ENCODE assay signal across 13 mouse cellular contexts in the genomic region with DNA sequence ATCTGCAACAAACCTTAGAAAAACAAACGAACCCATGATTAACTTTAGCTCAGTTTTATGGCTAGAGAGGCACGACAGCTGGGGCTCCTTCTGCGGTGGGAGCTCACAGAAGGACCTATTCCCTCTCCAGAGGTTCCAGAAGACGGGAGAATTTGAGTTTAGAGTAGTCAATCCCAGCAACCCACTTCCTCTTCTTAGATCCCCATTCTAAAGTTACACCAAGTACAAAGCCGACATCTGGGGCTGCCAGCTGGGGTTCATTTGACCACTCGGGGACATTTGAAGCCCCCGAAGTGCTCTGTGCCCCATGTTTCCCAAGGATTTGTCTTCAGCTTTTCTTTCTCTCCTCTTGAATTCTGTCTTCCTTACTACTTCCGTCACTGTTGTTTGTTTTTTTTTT. TPM values are rescaled to one million over a fixed set of nuclear protein-coding genes. Genes with fewer than 3 reads are reported as not detected.
DNase-seq lines count a peak whose midpoint lies in the region; ATAC-seq and TF ChIP-seq lines count a peak whose summit lies in the region.
"Had no signal": no experiment of that assay in that cellular context is flagged by ENCODE, and none has a peak within 500 bp of the region (broad histone marks: within the 10 kb centered on the region; RNA-seq: fewer than 3 reads in every experiment).

No protein-coding gene starts in this region.

- H3K27ac ChIP-seq in kidney, postnatal 0 days, result no peak overlapping the region
- no peak overlapping the region for H3K27ac ChIP-seq in stomach, embryonic 15.5 days
- no peak overlapping the region for H3K27ac ChIP-seq in stomach, postnatal 0 days (replicated peaks)
- H3K27ac ChIP-seq in limb, embryonic 10.5 days, result no peak overlapping the region
- H3K27ac ChIP-seq in heart, adult 2 months, result no peak overlapping the region
- H3K27ac ChIP-seq in neural tube, embryonic 15.5 days (replicated peaks), result no peak overlapping the region
- H3K27ac ChIP-seq: limb, embryonic 15.5 days had no signal

- no peak overlapping the region for H3K9ac ChIP-seq in kidney, postnatal 0 days (ENCODE audit: low read depth, low read length)
- H3K9ac ChIP-seq in stomach, embryonic 15.5 days, result no peak overlapping the region
- H3K9ac ChIP-seq in stomach, postnatal 0 days (ENCODE audit: low read length), result no peak overlapping the region
- H3K9ac ChIP-seq in heart, adult 2 months (ENCODE audit: low read depth, low read length), result no peak overlapping the region
- no peak overlapping the region for H3K9ac ChIP-seq in neural tube, embryonic 15.5 days (replicated peaks)
- H3K9ac ChIP-seq: limb, embryonic 15.5 days had no signal

- no peak for TF ChIP-seq EP300 in stomach, postnatal 0 days (optimal IDR thresholded peaks at IDR 0.05)
- no peak for TF ChIP-seq EP300 in heart, adult 2 months (IDR thresholded peaks at IDR 0.05; ENCODE audit: insufficient read depth, low read depth, low read length)

- 26% methylated on average over 8 of the region's 8 CpGs for WGBS in kidney, postnatal 0 days
- WGBS in stomach, embryonic 15.5 days, result 52% methylated on average over 8 of the region's 8 CpGs
- 62% methylated on average over 8 of the region's 8 CpGs for WGBS in stomach, postnatal 0 days
- WGBS in limb, embryonic 10.5 days, result 42% methylated on average over 8 of the region's 8 CpGs
- WGBS in heart, adult 2 months, result 69% methylated on average over 8 of the region's 8 CpGs
- 76% methylated on average over 8 of the region's 8 CpGs for WGBS in neural tube, embryonic 15.5 days

- no peak for TF ChIP-seq POLR2A in heart, adult 2 months (IDR thresholded peaks at IDR 0.05; ENCODE audit: insufficient read depth, low read depth, low read length)

- no peak for TF ChIP-seq CTCF in kidney, postnatal 0 days (IDR thresholded peaks at IDR 0.05; ENCODE audit: low read depth)
- no peak for TF ChIP-seq CTCF in stomach, postnatal 0 days (IDR thresholded peaks at IDR 0.05; ENCODE audit: low read depth)
- no peak for TF ChIP-seq CTCF in heart, adult 2 months (IDR thresholded peaks at IDR 0.05)

- intact Hi-C loops in heart, adult 2 months (cut with DNase I), result no loop called here

- no peak for ATAC-seq in kidney, postnatal 0 days (replicated peaks; ENCODE audit: low FRiP score, low read depth)
- no peak for ATAC-seq in stomach, embryonic 15.5 days (ENCODE audit: insufficient read depth, low FRiP score, low read depth)
- ATAC-seq in stomach, postnatal 0 days (ENCODE audit: low FRiP score, low TSS enrichment), result no peak
- no peak for ATAC-seq in neural tube, embryonic 15.5 days (ENCODE audit: low FRiP score)
- ATAC-seq: activated CD4-positive, CD25-positive, alpha-beta regulatory T cell, adult 4 months; CD4-positive, CD25-positive, alpha-beta regulatory T cell, adult 4 months had no signal

- no peaks in the 10 kb centered on the region for H3K4me1 ChIP-seq in kidney, postnatal 0 days (replicated peaks; ENCODE audit: insufficient read depth, low read length)
- no peaks in the 10 kb centered on the region for H3K4me1 ChIP-seq in stomach, embryonic 15.5 days
- H3K4me1 ChIP-seq in stomach, postnatal 0 days (replicated peaks; ENCODE audit: control insufficient read depth, insufficient read depth), result no peaks in the 10 kb centered on the region
- peaks cover 10% of the 10 kb centered on the region for H3K4me1 ChIP-seq in limb, embryonic 10.5 days
- no peaks in the 10 kb centered on the region for H3K4me1 ChIP-seq in heart, adult 2 months (ENCODE audit: control insufficient read depth, insufficient read depth, low read length)
- H3K4me1 ChIP-seq in neural tube, embryonic 15.5 days, result no peaks in the 10 kb centered on the region
- H3K4me1 ChIP-seq: limb, embryonic 15.5 days had no signal

- H3K79me2 ChIP-seq in heart, adult 2 months (replicated peaks; ENCODE audit: control insufficient read depth, insufficient read depth, low read length), result no peaks in the 10 kb centered on the region

- no peaks in the 10 kb centered on the region for H3K36me3 ChIP-seq in kidney, postnatal 0 days (ENCODE audit: insufficient read depth, low read length)
- H3K36me3 ChIP-seq in stomach, embryonic 15.5 days, result no peaks in the 10 kb centered on the region
- no peaks in the 10 kb centered on the region for H3K36me3 ChIP-seq in stomach, postnatal 0 days (ENCODE audit: control insufficient read depth, insufficient read depth, low read length)
- H3K36me3 ChIP-seq in limb, embryonic 10.5 days, result no peaks in the 10 kb centered on the region
- H3K36me3 ChIP-seq in heart, adult 2 months (ENCODE audit: control insufficient read depth, insufficient read depth, low read length), result no peaks in the 10 kb centered on the region
- no peaks in the 10 kb centered on the region for H3K36me3 ChIP-seq in neural tube, embryonic 15.5 days
- H3K36me3 ChIP-seq: limb, embryonic 15.5 days had no signal

- peak overlapping the region; percentile 13; the same call in 1 of the 2 replicates for H3K4me3 ChIP-seq in kidney, postnatal 0 days (replicated peaks; ENCODE audit: low read depth, low read length)
- H3K4me3 ChIP-seq in stomach, embryonic 15.5 days (replicated peaks), result no peak overlapping the region
- no peak overlapping the region for H3K4me3 ChIP-seq in stomach, postnatal 0 days (ENCODE audit: low read depth, low read length)
- no peak overlapping the region for H3K4me3 ChIP-seq in limb, embryonic 10.5 days
- no peak overlapping the region for H3K4me3 ChIP-seq in heart, adult 2 months
- no peak overlapping the region for H3K4me3 ChIP-seq in neural tube, embryonic 15.5 days (replicated peaks)
- H3K4me3 ChIP-seq: limb, embryonic 15.5 days had no signal

- peak overlapping the region; percentile 50 for H3K4me2 ChIP-seq in kidney, postnatal 0 days (ENCODE audit: low read length)
- 0 out of 2 replicates have a peak overlapping the region, but pooled peaks have one; percentile 4 for H3K4me2 ChIP-seq in stomach, embryonic 15.5 days
- H3K4me2 ChIP-seq in stomach, postnatal 0 days (replicated peaks; ENCODE audit: low read depth), result no peak overlapping the region
- H3K4me2 ChIP-seq in neural tube, embryonic 15.5 days, result no peak overlapping the region
- H3K4me2 ChIP-seq: limb, embryonic 15.5 days had no signal

- peak; percentile 41 for DNase-seq in kidney, postnatal 0 days (ENCODE audit: low spot score)
- no peak for DNase-seq in kidney, postnatal 25 days
- DNase-seq in stomach, postnatal 0 days (ENCODE audit: low spot score), result no peak
- peak; percentile 36 for DNase-seq in limb, embryonic 10.5 days (ENCODE audit: low spot score)
- DNase-seq in heart, adult 2 months, result no peak
- DNase-seq: cerebellum, adult 18-20 months; layer of hippocampus, adult 9-11 months had no signal

- H3K27me3 ChIP-seq in kidney, postnatal 0 days (ENCODE audit: insufficient read depth, low read length), result no peaks in the 10 kb centered on the region
- no peaks in the 10 kb centered on the region for H3K27me3 ChIP-seq in stomach, embryonic 15.5 days (replicated peaks)
- H3K27me3 ChIP-seq in stomach, postnatal 0 days (ENCODE audit: control insufficient read depth, insufficient read depth, low read length), result no peaks in the 10 kb centered on the region
- H3K27me3 ChIP-seq in limb, embryonic 10.5 days (ENCODE audit: low read depth, poor library complexity, severe bottlenecking), result 0 out of 2 replicates have a peak, but pooled peaks cover 4% of the 10 kb centered on the region
- H3K27me3 ChIP-seq in heart, adult 2 months (ENCODE audit: control insufficient read depth, insufficient read depth, low read length), result no peaks in the 10 kb centered on the region
- H3K27me3 ChIP-seq in neural tube, embryonic 15.5 days (replicated peaks), result no peaks in the 10 kb centered on the region
- H3K27me3 ChIP-seq: limb, embryonic 15.5 days had no signal

- H3K9me3 ChIP-seq in kidney, postnatal 0 days (replicated peaks; ENCODE audit: low read length), result no peaks in the 10 kb centered on the region
- no peaks in the 10 kb centered on the region for H3K9me3 ChIP-seq in stomach, embryonic 15.5 days
- H3K9me3 ChIP-seq in stomach, postnatal 0 days (ENCODE audit: control insufficient read depth, low read length), result no peaks in the 10 kb centered on the region
- no peaks in the 10 kb centered on the region for H3K9me3 ChIP-seq in limb, embryonic 10.5 days (replicated peaks)
- H3K9me3 ChIP-seq in neural tube, embryonic 15.5 days (replicated peaks), result no peaks in the 10 kb centered on the region
- H3K9me3 ChIP-seq: limb, embryonic 15.5 days had no signal

RNA-seq across cellular contexts. Expression of gene Kitl, which starts 28.7 kb away (rescaled TPM):
- polyA plus RNA-seq in kidney, postnatal 0 days (2015; fragmentation: Nextera tagmentation; extraction: Ambion mirVana), result 20.4 and 21.6 TPM in 2 replicates
- 32.0 and 40.2 TPM in 2 replicates for polyA plus RNA-seq in stomach, embryonic 15.5 days (2015; fragmentation: Nextera tagmentation; extraction: Ambion mirVana)
- 13.9 and 20.6 TPM in 2 replicates for polyA plus RNA-seq in stomach, postnatal 0 days (2015; fragmentation: Nextera tagmentation; extraction: Ambion mirVana)
- 7.0 and 9.0 TPM in 2 replicates for polyA plus RNA-seq in limb, embryonic 10.5 days (2016; fragmentation: Nextera tagmentation; extraction: Ambion mirVana)
- total RNA-seq in heart, adult 2 months (2021), result 10 to 100 TPM; 60.0 to 62.5 TPM
- polyA plus RNA-seq in heart, adult 2 months (2012; rRNA removed), result 21.6 and 53.9 TPM in 2 replicates
- 24.5 and 26.5 TPM in 2 replicates for polyA plus RNA-seq in neural tube, embryonic 15.5 days (2015; fragmentation: Nextera tagmentation; extraction: Ambion mirVana)
- total RNA-seq: megakaryocyte-erythroid progenitor cell, adult 5-6 weeks had no signal

Comparison
In these comparisons a context has a peak if more than half of its experiments do, and no peak if none do; other contexts are left out.
1. DNase-seq: peak in kidney, postnatal 0 days (single experiment) and limb, embryonic 10.5 days (single experiment); none in kidney, postnatal 25 days (0 of 2), stomach, postnatal 0 days (single experiment) and heart, adult 2 months (0 of 2).
2. H3K4me2 ChIP-seq: peak in kidney, postnatal 0 days (single experiment) and stomach, embryonic 15.5 days (single experiment); none in stomach, postnatal 0 days (single experiment) and neural tube, embryonic 15.5 days (single experiment).